ENCODE assay signal across 9 mouse cellular contexts in the genomic region with DNA sequence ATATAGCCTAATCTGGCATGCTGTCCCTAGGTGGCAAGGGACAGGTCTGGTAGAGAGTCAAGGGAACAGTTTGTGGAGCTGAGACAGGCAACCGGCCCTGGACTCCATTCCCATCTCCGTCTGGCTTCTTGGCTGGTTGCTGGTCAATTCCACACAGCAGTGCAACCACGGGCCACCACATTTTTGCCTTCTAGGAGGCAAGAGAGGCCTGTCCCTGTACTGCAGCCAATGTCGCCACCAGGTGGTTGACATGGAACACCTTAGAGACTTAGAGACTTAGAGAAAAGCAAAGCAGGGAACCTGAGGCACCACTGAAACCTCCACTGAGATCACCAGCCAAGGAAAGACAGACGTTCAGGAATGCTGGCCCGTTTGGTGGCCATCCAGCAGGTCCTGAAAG. TPM values are rescaled to one million over a fixed set of nuclear protein-coding genes. Genes with fewer than 3 reads are reported as not detected.
A peak's percentile ranks its signal among the peaks of the same experiment; 100 is the strongest.
DNase-seq lines count a peak whose midpoint lies in the region; ATAC-seq and TF ChIP-seq lines count a peak whose summit lies in the region.
"Had no signal": no experiment of that assay in that cellular context is flagged by ENCODE, and none has a peak within 500 bp of the region (broad histone marks: within the 10 kb centered on the region; RNA-seq: fewer than 3 reads in every experiment).

No protein-coding gene starts in this region.

- H3K27me3 ChIP-seq in forebrain, embryonic 11.5 days (ENCODE audit: control insufficient read depth, insufficient read depth, low read length), result peaks cover 34% of the 10 kb centered on the region
- H3K27me3 ChIP-seq in forebrain, embryonic 12.5 days, result peaks cover 99% of the 10 kb centered on the region

- H3K4me2 ChIP-seq in forebrain, embryonic 11.5 days (ENCODE audit: low read depth, low read length, severe bottlenecking), result no peak overlapping the region
- no peak overlapping the region for H3K4me2 ChIP-seq in forebrain, embryonic 12.5 days

- no peak overlapping the region for H3K9ac ChIP-seq in forebrain, embryonic 11.5 days (ENCODE audit: low read length)
- H3K9ac ChIP-seq in forebrain, embryonic 12.5 days, result no peak overlapping the region

- H3K27ac ChIP-seq in forebrain, embryonic 11.5 days (ENCODE audit: low read depth, low read length), result no peak overlapping the region
- H3K27ac ChIP-seq in forebrain, embryonic 12.5 days, result no peak overlapping the region

- peak; percentile 36; the same call in 1 of the 2 replicates for TF ChIP-seq CTCF in lung, adult 2 months (IDR thresholded peaks at IDR 0.05; ENCODE audit: insufficient read depth, low read length)

- no peak for TF ChIP-seq POLR2A in lung, adult 2 months (IDR thresholded peaks at IDR 0.05; ENCODE audit: borderline replicate concordance, extremely low read depth, low read depth, low read length)

- WGBS in forebrain, embryonic 11.5 days, result 27% methylated on average over 6 of the region's 6 CpGs
- 29% methylated on average over 6 of the region's 6 CpGs for WGBS in forebrain, embryonic 12.5 days
- 31% methylated on average over 6 of the region's 6 CpGs for WGBS in lung, adult 2 months

- H3K4me3 ChIP-seq in forebrain, embryonic 11.5 days (ENCODE audit: low read depth, low read length), result no peak overlapping the region
- H3K4me3 ChIP-seq in forebrain, embryonic 12.5 days (replicated peaks), result no peak overlapping the region
- H3K4me3 ChIP-seq in lung, adult 2 months (replicated peaks; ENCODE audit: extremely low read depth, low read depth, low read length), result no peak overlapping the region

- peak; percentile 67 for DNase-seq in forebrain, embryonic 11.5 days (ENCODE audit: low spot score)
- no peak for DNase-seq in lung, adult 2 months
- no peak for DNase-seq in lung, adult 18-20 months
- peak; percentile 29 to 49 for DNase-seq in cerebellum, adult 18-20 months
- DNase-seq in kidney, postnatal 4 days, result peak; percentile 79 to 85
- peak; percentile 71 for DNase-seq in retina, embryonic 14.5 days (ENCODE audit: low spot score)

- no peaks in the 10 kb centered on the region for H3K9me3 ChIP-seq in forebrain, embryonic 11.5 days (ENCODE audit: control insufficient read depth, low read length)
- no peaks in the 10 kb centered on the region for H3K9me3 ChIP-seq in forebrain, embryonic 12.5 days

- ATAC-seq in forebrain, embryonic 11.5 days (replicated peaks; ENCODE audit: low FRiP score), result no peak
- ATAC-seq in forebrain, embryonic 12.5 days (ENCODE audit: low FRiP score), result no peak
- ATAC-seq in megakaryocyte, adult 5-6 weeks (ENCODE audit: poor library complexity, severe bottlenecking), result no peak

- H3K4me1 ChIP-seq in forebrain, embryonic 11.5 days (replicated peaks; ENCODE audit: control insufficient read depth, insufficient read depth, low read length), result peaks cover 9% of the 10 kb centered on the region; the same call in 1 of the 2 replicates
- peaks cover 11% of the 10 kb centered on the region for H3K4me1 ChIP-seq in forebrain, embryonic 12.5 days
- H3K4me1 ChIP-seq in lung, adult 2 months (ENCODE audit: control insufficient read depth, insufficient read depth, low read length), result no peaks in the 10 kb centered on the region

- H3K36me3 ChIP-seq in forebrain, embryonic 11.5 days (ENCODE audit: control insufficient read depth, insufficient read depth, low read length), result no peaks in the 10 kb centered on the region
- H3K36me3 ChIP-seq in forebrain, embryonic 12.5 days (replicated peaks), result no peaks in the 10 kb centered on the region

RNA-seq across cellular contexts. Expression of gene Lamc3, which starts 2.3 kb away (rescaled TPM):
- 6.1 and 6.3 TPM in 2 replicates for polyA plus RNA-seq in forebrain, embryonic 11.5 days (2014; fragmentation: Nextera tagmentation; extraction: Ambion mirVana)
- 5.2 and 5.6 TPM in 2 replicates for polyA plus RNA-seq in forebrain, embryonic 12.5 days (2016; fragmentation: Nextera tagmentation; extraction: Ambion mirVana)
- 18.8 and 25.1 TPM in 2 replicates for polyA plus RNA-seq in lung, adult 2 months (2012; rRNA removed)
- total RNA-seq in megakaryocyte, adult 5-6 weeks (2015), result not detected in 2 replicates
- not detected in 2 replicates for total RNA-seq in megakaryocyte, adult 5-6 weeks (2017)

RNA-seq across cellular contexts. Expression of gene Fibcd1, which starts 39.0 kb away (rescaled TPM):
- 0.24 and 0.39 TPM in 2 replicates for polyA plus RNA-seq in forebrain, embryonic 11.5 days (2014; fragmentation: Nextera tagmentation; extraction: Ambion mirVana)
- 1.1 and 1.2 TPM in 2 replicates for polyA plus RNA-seq in forebrain, embryonic 12.5 days (2016; fragmentation: Nextera tagmentation; extraction: Ambion mirVana)
- 0.02 and 0.06 TPM in 2 replicates for polyA plus RNA-seq in lung, adult 2 months (2012; rRNA removed)
- not detected in 2 replicates for total RNA-seq in megakaryocyte, adult 5-6 weeks (2015)
- 0.04 TPM in 1 of 2 replicates, not detected in the other for total RNA-seq in megakaryocyte, adult 5-6 weeks (2017)
- total RNA-seq: heart, adult 18-20 months had no signal

Comparison
In these comparisons a context has a peak if more than half of its experiments do, and no peak if none do; other contexts are left out.
1. DNase-seq: peak in forebrain, embryonic 11.5 days (single experiment), cerebellum, adult 18-20 months (2 of 2), kidney, postnatal 4 days (2 of 2) and retina, embryonic 14.5 days (single experiment); none in lung, adult 2 months (single experiment) and lung, adult 18-20 months (0 of 2).